Mouse (Mus musculus) hindbrain, embryonic 12.5 days (tissue): ENCODE measurements around the gene Ddx27. TPM values are rescaled to one million over a fixed set of nuclear protein-coding genes. Genes with fewer than 3 reads are reported as not detected.

Experiments used
- ATAC-seq: fragments of 200-750 bp; cut with Nextera tagmentation; 2 replicates; pipeline ENCODE4 v1.8.0; 2017; ENCODE audit warnings: moderate TSS enrichment; ENCODE audit not compliant: low FRiP score
- H3K27ac ChIP-seq: fragments of 300-500 bp; sonication (generic); 2 replicates; pipeline ENCODE4 v1.5.1; 2016; ENCODE audit warnings: mild to moderate bottlenecking
- H3K27me3 ChIP-seq: fragments of 300-500 bp; sonication (generic); 2 replicates; pipeline ENCODE4 v1.6.1; 2016; ENCODE audit warnings: mild to moderate bottlenecking
- H3K36me3 ChIP-seq: fragments of 300-500 bp; sonication (generic); 2 replicates; pipeline ENCODE4 v1.6.1; 2016; ENCODE audit warnings: mild to moderate bottlenecking
- H3K4me1 ChIP-seq: fragments of 300-500 bp; sonication (generic); 2 replicates; pipeline ENCODE4 v1.6.1; 2016
- H3K4me2 ChIP-seq: fragments of 300-500 bp; sonication (generic); replicated peaks from 2 replicates; pipeline ENCODE4 v1.6.1; 2016; ENCODE audit warnings: mild to moderate bottlenecking
- H3K4me3 ChIP-seq: fragments of 300-500 bp; sonication (generic); 2 replicates; pipeline ENCODE4 v1.5.1; 2016; ENCODE audit warnings: mild to moderate bottlenecking
- H3K9ac ChIP-seq: fragments of 300-500 bp; sonication (generic); 2 replicates; pipeline ENCODE4 v1.6.1; 2016; ENCODE audit warnings: mild to moderate bottlenecking, moderate library complexity
- H3K9me3 ChIP-seq: fragments of 300-500 bp; sonication (generic); replicated peaks from 2 replicates; pipeline ENCODE4 v1.6.1; 2016; ENCODE audit warnings: mild to moderate bottlenecking
- WGBS: fragments of 180-500 bp; shearing (Covaris S2); methylation state at CpG from one replicate; pipeline ENCODE4 v1.1.7; 2016; 5-methylcytosine and 5-hydroxymethylcytosine counted together
- polyA plus RNA-seq: library from polyadenylated mRNA; unstranded; fragments of >200 nt; fragmentation: Nextera tagmentation; extraction: Ambion mirVana; gene quantifications from 2 replicates; pipeline ENCODE4 v1.2.1, GENCODE M21; 2016

Ddx27 gene
- polyA plus RNA-seq, 1 experiment from 2014 or later, result 50.1 TPM

DNA sequence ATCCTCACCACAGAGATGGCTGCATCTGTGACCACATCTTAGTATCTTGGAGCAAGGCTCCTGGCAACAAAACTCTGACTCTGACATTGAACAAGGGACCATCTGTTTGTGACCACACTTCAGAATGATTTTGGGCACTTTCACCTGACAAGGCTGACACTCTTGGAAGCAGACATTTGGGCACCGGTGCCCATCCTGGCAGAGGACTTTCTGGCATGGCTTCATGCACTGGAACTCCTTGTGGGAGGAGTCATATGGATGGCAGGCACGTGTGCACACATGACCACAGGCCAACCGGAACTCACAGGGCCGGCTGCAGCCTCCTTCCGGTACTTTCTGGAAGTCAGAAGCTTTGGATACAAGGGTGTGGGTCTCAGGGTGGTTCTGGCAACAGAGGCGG, 23.3 kb downstream of the Ddx27 start:
- H3K4me2 ChIP-seq, result no peak overlapping the region
- no peaks in the 10 kb centered on the region for H3K9me3 ChIP-seq
- H3K27me3 ChIP-seq, result no peaks in the 10 kb centered on the region
- H3K4me3 ChIP-seq, result no peak overlapping the region
- H3K9ac ChIP-seq, result no peak overlapping the region
- WGBS, result 96% methylated on average over 6 of the region's 6 CpGs
- no peaks in the 10 kb centered on the region for H3K4me1 ChIP-seq
- ATAC-seq, result no peak
- peaks cover 99% of the 10 kb centered on the region for H3K36me3 ChIP-seq
- H3K27ac ChIP-seq, result no peak overlapping the region

DNA sequence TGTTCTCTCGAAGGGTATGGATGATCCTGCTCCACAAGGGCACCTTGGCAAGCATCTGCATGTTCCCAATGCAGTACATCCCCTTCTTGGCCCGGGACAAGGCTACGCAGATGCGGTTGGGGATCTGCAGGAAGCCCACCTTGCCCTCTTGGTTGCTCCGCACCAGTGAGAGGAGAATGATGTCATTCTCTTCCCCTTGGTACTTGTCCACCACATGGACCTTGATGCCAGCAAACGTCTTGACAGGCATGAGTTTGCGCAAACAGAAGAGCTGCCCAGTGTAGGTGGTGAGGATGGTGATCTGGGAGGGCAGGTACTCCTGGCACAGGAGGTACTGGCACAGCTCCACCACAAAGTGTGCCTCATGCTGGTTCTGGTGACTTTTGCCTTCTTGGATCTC, 23.7 kb downstream of the Ddx27 start:
- Histone ChIP-seq H3K4me2 (no peak overlapping the region), H3K4me1 (no peaks in the 10 kb centered on the region), H3K27me3 (no peaks in the 10 kb centered on the region), H3K36me3 (peaks cover 99% of the 10 kb centered on the region), H3K9me3 (no peaks in the 10 kb centered on the region), H3K4me3 (no peak overlapping the region), H3K27ac (no peak overlapping the region), H3K9ac (no peak overlapping the region)
- 94% methylated on average over 7 of the region's 7 CpGs for WGBS
- ATAC-seq, result no peak

DNA sequence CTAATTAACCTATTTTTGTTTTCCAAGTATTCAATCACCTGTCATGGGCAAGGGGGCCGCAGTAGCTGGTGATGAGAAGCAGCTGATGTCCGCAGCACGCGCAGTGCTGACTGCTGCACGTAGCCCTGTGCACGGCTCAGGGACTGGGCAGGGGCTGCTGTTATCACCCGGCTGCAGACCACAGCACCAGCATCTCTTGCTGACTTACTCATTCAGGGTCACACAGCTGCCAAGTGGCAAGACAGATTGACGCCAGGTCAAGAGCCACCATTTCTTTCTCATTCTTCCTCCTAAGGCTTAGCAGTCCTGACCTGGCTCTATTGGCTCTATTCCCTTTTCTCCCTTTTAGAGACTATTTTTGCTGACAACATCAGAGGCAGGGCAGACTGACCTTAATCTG, 24.4 kb downstream of the Ddx27 start:
- 79% methylated on average over 8 of the region's 8 CpGs for WGBS

DNA sequence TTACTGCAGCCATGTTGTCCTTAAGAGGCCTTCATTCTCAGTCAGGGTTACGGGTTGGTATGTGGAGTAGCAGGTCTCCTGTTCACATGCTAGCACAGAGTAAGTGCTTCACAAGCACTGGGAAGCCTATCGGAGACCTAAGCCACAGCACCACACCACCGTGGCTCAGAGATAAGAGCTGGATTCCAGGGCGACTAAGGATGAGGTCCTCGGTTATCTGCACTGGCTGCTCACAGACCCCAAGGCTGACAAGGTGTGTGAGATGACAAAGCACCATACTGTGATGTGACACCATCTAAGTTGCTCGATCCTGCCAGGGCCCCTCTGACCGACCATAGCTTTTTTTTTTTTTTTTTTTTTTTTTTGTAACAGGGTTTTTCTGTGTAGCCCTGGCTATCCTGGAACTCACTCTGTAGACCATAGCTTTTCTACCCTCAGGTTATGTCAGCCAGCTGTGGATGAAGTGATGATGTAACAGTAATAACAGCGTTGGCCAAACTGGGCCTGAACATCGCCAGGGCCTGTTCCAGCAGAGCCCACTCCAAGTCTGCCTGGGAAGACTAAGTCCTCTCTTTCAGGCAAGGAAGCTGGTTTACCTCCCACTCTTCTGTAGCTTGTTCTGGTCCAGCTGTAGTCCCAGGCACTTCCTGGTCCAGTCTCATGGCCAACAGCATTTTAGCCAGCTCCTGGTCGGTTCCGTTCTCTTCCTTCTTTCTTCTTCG, 28.6 kb downstream of the Ddx27 start:
- ATAC-seq, result no peak
- H3K9ac ChIP-seq, result no peak overlapping the region
- no peaks in the 10 kb centered on the region for H3K4me1 ChIP-seq
- H3K27ac ChIP-seq, result no peak overlapping the region
- 97% methylated on average over 12 of the region's 12 CpGs for WGBS
- no peak overlapping the region for H3K4me3 ChIP-seq
- H3K27me3 ChIP-seq, result no peaks in the 10 kb centered on the region
- peaks cover 93% of the 10 kb centered on the region for H3K36me3 ChIP-seq
- no peak overlapping the region for H3K4me2 ChIP-seq
- no peaks in the 10 kb centered on the region for H3K9me3 ChIP-seq

More for the DNA sequence above, 24.4 kb downstream of the Ddx27 start:
- no peak for ATAC-seq
- Histone ChIP-seq H3K9me3 (no peaks in the 10 kb centered on the region), H3K9ac (no peak overlapping the region), H3K27ac (no peak overlapping the region), H3K4me1 (no peaks in the 10 kb centered on the region), H3K4me3 (no peak overlapping the region), H3K36me3 (peaks cover 99% of the 10 kb centered on the region), H3K27me3 (no peaks in the 10 kb centered on the region), H3K4me2 (no peak overlapping the region)

DNA sequence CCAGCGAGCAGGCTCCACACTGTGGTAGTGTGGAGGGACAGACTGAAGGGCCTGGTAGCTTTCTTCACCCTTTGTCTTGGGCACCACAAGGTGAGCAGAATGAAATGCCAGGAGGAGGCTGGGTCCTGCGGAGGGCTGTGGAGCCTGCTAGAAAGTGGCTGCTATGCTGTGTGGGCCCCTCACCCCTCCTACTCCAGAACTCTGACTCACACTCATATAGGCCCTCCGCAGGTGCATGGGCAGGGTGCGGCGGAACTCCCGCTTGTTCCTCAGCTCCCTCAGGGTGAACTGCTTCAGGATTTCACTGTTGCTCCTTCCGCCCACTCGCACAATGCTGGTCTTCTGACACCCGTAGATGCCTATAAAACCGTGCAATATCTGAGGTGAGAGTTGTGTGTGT, 33.2 kb downstream of the Ddx27 start:
- Histone ChIP-seq H3K27me3 (no peaks in the 10 kb centered on the region), H3K27ac (no peak overlapping the region), H3K4me2 (no peak overlapping the region), H3K4me3 (no peak overlapping the region), H3K9me3 (no peaks in the 10 kb centered on the region), H3K36me3 (peaks cover 83% of the 10 kb centered on the region), H3K9ac (no peak overlapping the region), H3K4me1 (peaks cover 4% of the 10 kb centered on the region; the same call in 1 of the 2 replicates)
- no peak for ATAC-seq
- WGBS, result 95% methylated on average over 10 of the region's 10 CpGs

DNA sequence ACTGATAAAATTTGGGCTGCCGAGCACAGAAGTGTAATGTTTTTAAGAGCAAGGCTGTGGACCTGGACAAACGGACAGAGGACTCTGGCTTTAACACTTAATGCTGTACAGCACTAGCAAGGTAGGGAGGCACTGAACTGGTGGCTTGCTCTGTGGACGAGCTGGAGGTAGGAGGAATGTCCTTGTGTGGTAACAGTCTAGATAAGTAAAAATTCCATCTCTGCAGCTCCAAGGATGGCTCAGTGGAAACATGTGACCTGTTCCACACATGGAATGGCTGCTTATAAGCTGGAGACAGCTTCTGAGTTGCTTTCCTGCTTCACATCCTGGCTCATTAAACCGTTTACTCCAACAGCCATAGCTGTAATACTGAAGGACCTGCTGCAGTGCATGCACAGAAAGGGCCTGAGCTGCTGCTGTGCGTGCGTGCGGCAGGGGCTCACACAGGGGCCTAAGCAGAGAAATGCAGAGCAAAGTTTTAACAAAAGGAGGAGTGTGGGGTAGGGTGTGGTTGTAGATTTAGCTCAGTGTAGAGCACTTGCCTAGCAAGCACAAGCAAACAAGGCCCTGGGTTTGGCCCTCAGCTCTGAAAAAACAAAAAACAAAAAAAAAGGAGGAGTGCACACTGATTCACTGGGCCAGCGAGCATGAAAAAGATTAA, 33.8 kb downstream of the Ddx27 start:
- 90% methylated on average over 8 of the region's 8 CpGs for WGBS
- Histone ChIP-seq H3K27me3 (no peaks in the 10 kb centered on the region), H3K4me2 (no peak overlapping the region), H3K9me3 (no peaks in the 10 kb centered on the region), H3K4me3 (no peak overlapping the region), H3K4me1 (peaks cover 9% of the 10 kb centered on the region), H3K27ac (no peak overlapping the region), H3K9ac (no peak overlapping the region), H3K36me3 (peaks cover 78% of the 10 kb centered on the region)
- no peak for ATAC-seq

DNA sequence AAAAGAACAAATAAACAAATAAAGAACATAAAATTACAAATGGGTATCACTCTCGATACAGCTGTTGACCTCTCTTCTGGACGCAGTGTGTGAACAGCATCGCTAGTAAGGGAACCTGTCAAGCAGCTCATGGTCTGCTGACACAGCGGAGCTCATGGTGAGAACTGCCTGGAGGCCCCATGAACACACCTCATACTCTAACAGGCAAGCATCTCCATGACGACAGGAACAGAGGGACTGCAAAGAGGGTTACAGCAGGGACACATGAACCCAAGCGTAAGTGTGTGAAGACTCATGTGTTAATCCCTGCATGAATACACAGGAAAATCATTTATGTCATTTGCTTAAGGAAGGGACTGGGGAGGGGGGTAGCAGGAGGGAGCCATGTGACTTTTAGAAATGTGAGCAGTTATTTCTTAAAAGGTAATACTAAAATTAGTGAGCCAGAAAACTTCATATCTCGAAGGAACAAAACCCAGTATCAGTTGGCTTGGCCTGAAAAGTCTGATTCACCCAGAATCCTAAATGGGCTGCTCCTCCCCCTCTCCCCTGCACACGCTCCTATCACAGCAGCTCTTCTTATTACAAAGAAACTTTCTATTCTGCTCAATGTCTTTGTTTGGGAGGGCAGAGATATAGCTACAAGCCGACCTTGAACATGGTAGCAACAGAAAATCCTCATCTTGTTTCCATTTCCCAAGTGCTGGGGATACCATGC, 38.3 kb downstream of the Ddx27 start:
- H3K9ac ChIP-seq, result no peak overlapping the region

DNA sequence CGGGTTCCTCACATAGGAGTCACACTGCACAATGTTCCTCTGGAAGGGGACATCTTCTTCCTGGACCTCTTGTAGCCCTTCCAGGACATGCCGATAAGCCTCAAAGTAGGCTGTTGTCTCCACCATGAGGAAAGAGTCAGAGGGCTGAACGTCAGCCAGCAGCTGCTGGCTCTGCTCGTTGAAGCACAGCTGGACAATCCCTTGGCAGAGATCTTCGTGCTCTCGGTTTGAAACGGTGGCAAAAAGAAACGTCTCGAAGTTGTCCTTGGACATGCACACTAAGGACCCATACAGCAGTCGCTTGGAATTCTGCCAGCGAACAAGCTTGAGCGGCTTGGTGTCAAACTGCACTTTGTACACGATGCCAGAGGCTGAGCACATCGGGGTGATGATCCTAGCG, 40.4 kb downstream of the Ddx27 start:
- H3K36me3 ChIP-seq, result peaks cover 67% of the 10 kb centered on the region
- H3K4me1 ChIP-seq, result peaks cover 14% of the 10 kb centered on the region
- WGBS, result 94% methylated on average over 15 of the region's 15 CpGs

More for the DNA sequence above, 38.3 kb downstream of the Ddx27 start:
- Histone ChIP-seq H3K27me3 (no peaks in the 10 kb centered on the region), H3K9me3 (no peaks in the 10 kb centered on the region), H3K27ac (no peak overlapping the region; the same call in 1 of the 2 replicates), H3K4me3 (no peak overlapping the region), H3K36me3 (peaks cover 79% of the 10 kb centered on the region), H3K4me1 (peaks cover 9% of the 10 kb centered on the region), H3K4me2 (no peak overlapping the region)
- 80% methylated on average over 9 of the region's 9 CpGs for WGBS
- ATAC-seq, result no peak

DNA sequence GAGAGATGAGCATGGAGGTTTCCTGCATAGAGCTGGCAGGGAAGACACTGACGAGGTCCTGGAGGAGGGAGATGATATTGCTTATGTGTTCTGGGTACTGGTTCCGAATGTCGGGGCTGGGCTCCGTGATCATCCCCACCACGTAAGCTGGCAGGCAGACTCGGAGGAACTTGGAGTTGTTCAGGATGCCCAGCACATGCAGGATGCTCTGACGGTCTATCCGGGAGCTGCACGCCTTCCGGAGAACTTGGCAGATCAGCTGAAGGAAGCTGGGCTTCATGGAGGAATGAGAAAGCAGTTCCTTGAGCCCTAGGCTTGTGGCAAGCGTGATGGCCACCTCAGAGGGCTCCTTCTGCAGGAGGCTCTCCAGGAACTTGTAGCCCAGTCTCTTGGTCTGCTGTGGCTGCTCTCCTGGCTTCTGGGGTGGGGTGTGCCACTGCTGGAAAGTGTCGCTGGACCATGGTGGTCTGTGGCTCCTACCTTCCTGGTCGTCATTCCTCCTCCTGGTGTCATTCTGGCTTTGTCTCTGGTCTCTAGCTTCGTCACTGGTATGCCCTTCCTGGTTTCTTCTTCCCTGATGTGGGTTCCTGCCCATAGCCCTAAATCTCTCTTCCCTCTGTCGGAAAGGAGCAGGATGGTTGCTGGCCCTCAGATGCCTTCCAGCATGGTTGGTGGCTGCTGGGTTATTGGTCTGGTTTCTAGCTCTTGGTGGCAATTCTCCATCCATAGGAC, 41.4 kb downstream of the Ddx27 start:
- H3K9me3 ChIP-seq, result no peaks in the 10 kb centered on the region
- 95% methylated on average over 15 of the region's 15 CpGs for WGBS

More for the DNA sequence above, 40.4 kb downstream of the Ddx27 start:
- Histone ChIP-seq H3K9ac (no peak overlapping the region), H3K27me3 (no peaks in the 10 kb centered on the region), H3K4me2 (no peak overlapping the region), H3K27ac (no peak overlapping the region), H3K4me3 (no peak overlapping the region), H3K9me3 (no peaks in the 10 kb centered on the region)
- ATAC-seq, result no peak

DNA sequence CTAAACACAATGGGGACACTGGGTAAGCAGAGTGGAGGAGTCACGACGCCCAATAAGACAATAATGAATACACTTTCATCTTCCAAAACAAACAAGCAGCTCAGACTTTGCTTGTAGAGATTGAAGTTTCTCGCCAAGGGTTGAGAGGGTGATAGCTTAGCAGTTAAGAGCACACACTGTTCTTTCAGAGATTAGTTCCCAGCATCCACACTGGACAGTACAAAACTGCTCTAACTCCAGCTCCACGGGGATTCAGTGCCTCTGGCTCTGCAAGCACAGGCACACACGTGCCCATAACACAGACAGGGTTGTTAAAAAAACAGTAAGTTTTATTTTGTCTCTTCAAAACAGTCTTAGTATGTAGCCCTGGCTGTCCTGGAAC, 41.9 kb downstream of the Ddx27 start:
- Histone ChIP-seq H3K9me3 (no peaks in the 10 kb centered on the region), H3K36me3 (peaks cover 56% of the 10 kb centered on the region), H3K9ac (no peak overlapping the region), H3K4me1 (peaks cover 28% of the 10 kb centered on the region), H3K4me3 (no peak overlapping the region), H3K4me2 (no peak overlapping the region), H3K27ac (no peak overlapping the region), H3K27me3 (no peaks in the 10 kb centered on the region)
- 90% methylated on average over 5 of the region's 5 CpGs for WGBS
- ATAC-seq, result no peak

More for the DNA sequence above, 41.4 kb downstream of the Ddx27 start:
- Histone ChIP-seq H3K4me2 (no peak overlapping the region), H3K36me3 (peaks cover 62% of the 10 kb centered on the region), H3K4me1 (peaks cover 22% of the 10 kb centered on the region), H3K27me3 (no peaks in the 10 kb centered on the region), H3K9ac (no peak overlapping the region), H3K27ac (no peak overlapping the region), H3K4me3 (no peak overlapping the region)
- ATAC-seq, result no peak

DNA sequence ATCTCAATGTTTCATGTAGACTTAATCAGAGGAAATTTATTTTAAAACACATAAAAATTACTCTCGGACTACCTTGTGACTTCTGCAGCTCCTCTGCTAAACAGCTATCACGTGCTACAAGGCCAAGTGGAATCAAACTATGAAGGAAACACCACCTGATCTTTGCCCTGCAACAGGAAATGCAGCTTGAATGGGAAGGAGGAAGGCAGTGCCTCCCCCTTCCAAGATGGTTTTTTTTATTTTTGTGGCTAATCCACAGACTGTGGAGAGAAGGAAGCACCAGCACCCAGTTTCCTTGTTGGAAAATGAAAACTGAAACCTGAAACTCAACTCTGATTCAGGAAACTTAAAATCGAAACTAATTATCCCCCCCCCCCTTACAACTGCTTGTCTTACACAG, 43.2 kb downstream of the Ddx27 start:
- ATAC-seq, result no peak
- Histone ChIP-seq H3K27ac (no peak overlapping the region), H3K4me2 (no peak overlapping the region), H3K9ac (no peak overlapping the region), H3K4me3 (no peak overlapping the region), H3K4me1 (peaks cover 26% of the 10 kb centered on the region), H3K9me3 (no peaks in the 10 kb centered on the region), H3K36me3 (peaks cover 48% of the 10 kb centered on the region), H3K27me3 (no peaks in the 10 kb centered on the region)
- WGBS, result 72% methylated on average over 3 of the region's 3 CpGs

DNA sequence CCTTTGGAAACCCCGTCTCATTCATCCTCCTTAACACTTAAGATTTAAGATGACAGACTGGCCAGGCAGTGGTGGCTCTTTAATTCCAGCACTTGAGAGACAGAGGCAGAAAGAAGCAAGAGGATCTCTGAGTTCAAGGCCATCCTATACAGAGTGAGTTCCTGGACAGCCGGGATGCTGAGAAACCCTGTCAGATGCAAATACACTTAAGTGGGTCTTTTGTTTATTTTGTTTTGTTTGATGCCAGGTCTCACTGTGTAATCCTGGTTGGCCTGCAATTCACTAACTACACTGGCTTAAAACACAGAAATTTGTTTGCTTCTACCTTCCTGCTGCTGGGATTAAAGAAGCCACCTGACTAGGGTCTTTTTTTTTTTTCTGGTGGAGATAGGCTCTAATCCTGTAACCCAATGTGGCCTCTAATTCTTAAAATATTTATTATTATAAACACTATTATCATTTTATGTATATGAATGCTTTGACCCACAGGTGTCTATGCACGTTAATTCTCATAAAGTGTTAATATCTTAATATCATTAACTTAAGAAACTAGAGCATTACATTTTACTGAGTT, 43.9 kb downstream of the Ddx27 start:
- H3K27me3 ChIP-seq, result no peaks in the 10 kb centered on the region
- H3K27ac ChIP-seq, result no peak overlapping the region
- 60% methylated on average over 3 of the region's 3 CpGs for WGBS

More for the DNA sequence above, 43.9 kb downstream of the Ddx27 start:
- Histone ChIP-seq H3K4me2 (no peak overlapping the region), H3K9me3 (no peaks in the 10 kb centered on the region), H3K9ac (no peak overlapping the region), H3K4me1 (peaks cover 21% of the 10 kb centered on the region), H3K36me3 (peaks cover 46% of the 10 kb centered on the region), H3K4me3 (no peak overlapping the region)
- ATAC-seq, result no peak
